ENCODE assay signal across 25 mouse cellular contexts in the genomic region with DNA sequence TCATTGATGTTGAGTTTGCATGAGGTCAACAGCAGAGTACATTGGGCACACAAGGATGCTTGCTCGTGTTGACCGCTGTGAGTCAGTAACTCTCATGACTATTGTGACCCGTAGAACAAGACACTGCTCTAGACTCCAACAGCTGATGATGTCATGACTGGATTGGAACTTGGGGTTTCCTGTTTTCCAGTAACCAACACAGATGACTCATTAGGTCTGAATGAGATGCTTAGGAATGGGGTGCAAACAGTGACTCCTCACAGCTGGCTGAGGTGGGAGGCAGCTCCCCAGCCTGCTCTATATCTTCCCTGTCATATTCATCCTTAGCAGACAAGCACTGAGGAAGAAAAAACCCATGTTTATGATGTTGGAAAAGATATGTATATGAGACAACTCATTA.
DNase-seq lines count a peak whose midpoint lies in the region; ATAC-seq and TF ChIP-seq lines count a peak whose summit lies in the region.
"Had no signal": no experiment of that assay in that cellular context is flagged by ENCODE, and none has a peak within 500 bp of the region (broad histone marks: within the 10 kb centered on the region; RNA-seq: fewer than 3 reads in every experiment).

No protein-coding gene starts in this region.

- DNase-seq in heart, adult 9 months (ENCODE audit: low spot score in 2 of 2), result peak; percentile 59 to 67
- DNase-seq in heart, postnatal 36 days, result no peak
- DNase-seq in 3134 (ENCODE audit: extremely low read depth, insufficient read length, low spot score), result peak; percentile 35
- DNase-seq in fibroblast of lung, adult 2 months (ENCODE audit: low read depth), result peak; percentile 62
- no peak for DNase-seq in thymus, adult 2 months
- DNase-seq in midbrain, embryonic 14.5 days, result no peak
- DNase-seq: adrenal gland, postnatal 25 days; cerebellum, adult 18-20 months; cerebellum, postnatal 25 days; gastrocnemius, postnatal 25 days; liver, embryonic 13.5 days; spleen, adult 18-20 months; thymus, postnatal 25 days had no signal

- no peak overlapping the region for H3K9ac ChIP-seq in midbrain, embryonic 14.5 days (replicated peaks; ENCODE audit: low read length)
- H3K9ac ChIP-seq: embryonic facial prominence, embryonic 15.5 days; heart, embryonic 13.5 days; kidney, embryonic 15.5 days; limb, embryonic 13.5 days; liver, embryonic 13.5 days; neural tube, embryonic 13.5 days had no signal

- H3K79me2 ChIP-seq in C2C12 (ENCODE audit: control insufficient read depth, insufficient read depth), result no peaks in the 10 kb centered on the region

- H3K4me3 ChIP-seq in C2C12 (ENCODE audit: insufficient read depth, poor library complexity, severe bottlenecking), result no peak overlapping the region
- no peak overlapping the region for H3K4me3 ChIP-seq in thymus, adult 2 months (ENCODE audit: control insufficient read depth, insufficient read depth, low read length)
- no peak overlapping the region for H3K4me3 ChIP-seq in midbrain, embryonic 14.5 days (replicated peaks; ENCODE audit: low read depth, low read length)
- H3K4me3 ChIP-seq: embryonic facial prominence, embryonic 15.5 days; heart, embryonic 13.5 days; kidney, embryonic 15.5 days; limb, embryonic 13.5 days; liver, embryonic 13.5 days; neural tube, embryonic 13.5 days had no signal

- WGBS in thymus, adult 2 months, result 90% methylated on average over 3 of the region's 3 CpGs
- WGBS in midbrain, embryonic 14.5 days, result 93% methylated on average over 3 of the region's 3 CpGs

- no peak for TF ChIP-seq POLR2A in thymus, adult 2 months (IDR thresholded peaks at IDR 0.05; ENCODE audit: control insufficient read depth, extremely low read depth, insufficient read depth, low read length, poor library complexity)

- intact Hi-C loops in heart, postnatal 36 days (cut with DNase I), result no loop called here

- H3ac ChIP-seq in C2C12 (ENCODE audit: control insufficient read depth, insufficient read length, low read depth), result no peak overlapping the region

- no peaks in the 10 kb centered on the region for H3K36me3 ChIP-seq in C2C12 (ENCODE audit: control insufficient read depth, insufficient read depth)
- no peaks in the 10 kb centered on the region for H3K36me3 ChIP-seq in thymus, adult 2 months (ENCODE audit: control insufficient read depth, insufficient read depth, low read length)
- H3K36me3 ChIP-seq in midbrain, embryonic 14.5 days (ENCODE audit: control insufficient read depth, insufficient read depth, low read length), result no peaks in the 10 kb centered on the region
- H3K36me3 ChIP-seq: embryonic facial prominence, embryonic 15.5 days; heart, embryonic 13.5 days; kidney, embryonic 15.5 days; limb, embryonic 13.5 days; liver, embryonic 13.5 days; neural tube, embryonic 13.5 days had no signal

- no peaks in the 10 kb centered on the region for H3K27me3 ChIP-seq in C2C12 (ENCODE audit: control insufficient read depth, insufficient read depth, insufficient read length)
- H3K27me3 ChIP-seq in thymus, adult 2 months (ENCODE audit: control insufficient read depth, insufficient read depth, low read length), result no peaks in the 10 kb centered on the region
- H3K27me3 ChIP-seq in midbrain, embryonic 14.5 days (ENCODE audit: control insufficient read depth, insufficient read depth, low read length), result no peaks in the 10 kb centered on the region
- H3K27me3 ChIP-seq: embryonic facial prominence, embryonic 15.5 days; heart, embryonic 13.5 days; kidney, embryonic 15.5 days; limb, embryonic 13.5 days; liver, embryonic 13.5 days; neural tube, embryonic 13.5 days had no signal

- no peak overlapping the region for H3K4me2 ChIP-seq in midbrain, embryonic 14.5 days (ENCODE audit: low read length)
- H3K4me2 ChIP-seq: embryonic facial prominence, embryonic 15.5 days; heart, embryonic 13.5 days; kidney, embryonic 15.5 days; limb, embryonic 13.5 days; liver, embryonic 13.5 days; midbrain, embryonic 11.5 days; neural tube, embryonic 13.5 days had no signal

- H3K9me3 ChIP-seq in midbrain, embryonic 14.5 days (ENCODE audit: control insufficient read depth, low read length), result peaks cover 8% of the 10 kb centered on the region; the same call in 1 of the 2 replicates
- H3K9me3 ChIP-seq: embryonic facial prominence, embryonic 15.5 days; kidney, embryonic 15.5 days; liver, embryonic 13.5 days; neural tube, embryonic 13.5 days had no signal

- H3K27ac ChIP-seq in thymus, adult 2 months (ENCODE audit: control insufficient read depth, insufficient read depth, low read length), result no peak overlapping the region
- H3K27ac ChIP-seq in midbrain, embryonic 14.5 days (replicated peaks; ENCODE audit: low read depth, low read length), result no peak overlapping the region
- H3K27ac ChIP-seq: embryonic facial prominence, embryonic 15.5 days; heart, embryonic 13.5 days; kidney, embryonic 15.5 days; limb, embryonic 13.5 days; liver, embryonic 13.5 days; macrophage; neural tube, embryonic 13.5 days had no signal

- H3K79me3 ChIP-seq in C2C12 (ENCODE audit: low read depth), result no peaks in the 10 kb centered on the region

- H3K4me1 ChIP-seq in thymus, adult 2 months (replicated peaks; ENCODE audit: control insufficient read depth, insufficient read depth, low read length), result no peaks in the 10 kb centered on the region
- H3K4me1 ChIP-seq in midbrain, embryonic 14.5 days (ENCODE audit: control insufficient read depth, insufficient read depth, low read length), result no peaks in the 10 kb centered on the region
- H3K4me1 ChIP-seq: embryonic facial prominence, embryonic 15.5 days; heart, embryonic 13.5 days; kidney, embryonic 15.5 days; liver, embryonic 13.5 days; neural tube, embryonic 13.5 days had no signal

- ATAC-seq in midbrain, embryonic 14.5 days (ENCODE audit: low FRiP score, low TSS enrichment), result no peak
- no peak for ATAC-seq in megakaryocyte progenitor cell, adult 5-6 weeks (replicated peaks; ENCODE audit: poor library complexity)
- ATAC-seq: CD4-positive, CD25-positive, alpha-beta regulatory T cell, adult 4 months; hindbrain, embryonic 16.5 days; intestine, postnatal 0 days had no signal

- TF ChIP-seq CTCF in C2C12 (IDR thresholded peaks at IDR 0.05; ENCODE audit: control insufficient read depth, insufficient read depth, insufficient read length), result no peak
- TF ChIP-seq CTCF in thymus, adult 2 months (IDR thresholded peaks at IDR 0.05; ENCODE audit: borderline replicate concordance, control insufficient read depth, extremely low read depth, insufficient read depth, low read length, poor library complexity), result no peak

TF ChIP-seq in C2C12, 6 proteins besides CTCF, POLR2A, EP300 and RAD21:
- TF ChIP-seq CEBPB (IDR thresholded peaks at IDR 0.05; ENCODE audit: low read depth) (no peak), MYOD1 (IDR thresholded peaks at IDR 0.05; ENCODE audit: control insufficient read depth, insufficient read length, low read depth) (peak; percentile 54), MYOG (IDR thresholded peaks at IDR 0.05; ENCODE audit: control insufficient read depth, extremely low read depth, insufficient read length) (no peak)

Comparison
In these comparisons a context has a peak if more than half of its experiments do, and no peak if none do; other contexts are left out.
1. DNase-seq: peak in heart, adult 9 months (2 of 2), 3134 (single experiment) and fibroblast of lung, adult 2 months (single experiment); none in heart, postnatal 36 days (0 of 2), thymus, adult 2 months (single experiment) and midbrain, embryonic 14.5 days (single experiment).